Mouse (Mus musculus): ENCODE measurements around the gene Dennd1b.

GRCm38 (mm10) chr1:139053003-139053402 lies 89.8 kb downstream of the Dennd1b start:
- TF ChIP-seq GATA1 (IDR thresholded peaks at IDR 0.05; ENCODE audit: borderline replicate concordance, low read length) (no peak), CTCF (IDR thresholded peaks at IDR 0.05; ENCODE audit: low read depth, low read length) (no peak), TAL1 (conservative IDR thresholded peaks at IDR 0.05; ENCODE audit: low read depth, low read length) (no peak)

Measured in G1E (cell line).